Mouse (Mus musculus) 416B (cell line): ENCODE results near the gene Lbh.

Source experiments
- DNase-seq: peaks from one replicate; pipeline ENCODE4 v3.0.0; 2011; ENCODE audit warnings: low read depth

Lbh gene

DNA sequence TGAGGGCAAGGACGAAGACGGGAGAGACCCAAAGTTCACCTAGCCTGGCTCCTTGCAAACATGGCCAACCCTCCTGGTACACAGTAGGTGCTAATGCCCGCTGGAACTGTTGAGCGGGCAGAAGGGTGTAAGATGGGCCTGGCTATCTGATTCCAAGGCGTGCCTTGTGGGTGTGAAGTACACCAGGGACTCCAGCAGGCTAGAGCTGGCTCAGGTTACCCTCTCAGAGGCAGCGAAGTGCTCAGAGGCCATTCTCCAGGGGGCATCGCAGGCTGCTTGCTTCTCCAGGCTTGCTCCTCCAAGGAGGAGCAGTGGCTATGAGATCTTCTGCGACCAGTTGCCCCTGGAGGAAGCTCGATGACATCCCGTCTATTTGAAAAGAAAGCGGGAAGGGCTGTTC lies 6.8 kb upstream of the Lbh start:
- DNase-seq: no peak

DNA sequence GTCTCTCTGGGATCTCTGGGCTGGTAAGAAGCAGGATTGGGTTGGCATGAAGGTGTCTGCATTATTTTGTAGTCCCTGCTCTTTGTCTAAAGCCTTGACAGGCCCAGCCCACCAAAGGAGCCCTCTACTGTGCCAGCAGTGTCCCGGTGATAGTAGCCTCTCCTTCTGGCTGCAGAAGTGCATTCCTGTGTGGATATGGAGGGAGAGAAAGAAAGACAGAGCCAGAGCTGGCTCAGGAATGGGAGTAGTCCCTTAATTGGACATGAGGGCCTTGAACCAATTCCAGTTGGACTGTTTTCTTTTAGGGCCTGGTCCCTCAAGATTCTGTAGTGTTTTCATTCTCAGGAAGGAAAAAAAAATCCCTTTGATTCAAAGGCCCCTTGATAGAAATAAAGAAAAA lies 6.4 kb upstream of the Lbh start:
- no peak for DNase-seq

DNA sequence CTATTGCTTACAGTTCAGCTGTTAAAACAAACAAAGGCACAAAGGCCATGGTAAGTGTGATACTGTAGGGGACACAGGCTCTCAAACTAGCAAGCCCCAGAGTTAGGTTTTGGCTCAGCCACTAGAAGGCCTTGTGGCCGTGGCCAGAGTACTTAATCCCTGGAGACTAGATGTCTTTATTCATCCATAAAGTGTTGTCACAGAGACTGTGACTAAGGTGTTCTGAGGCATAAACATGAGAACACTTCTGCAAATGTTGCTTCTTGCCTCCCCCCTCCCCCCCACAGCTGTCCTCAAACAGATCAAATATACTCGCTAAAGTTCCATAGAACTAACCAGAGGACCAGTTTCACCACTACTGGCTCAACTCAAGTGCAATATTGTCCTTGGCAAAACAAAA lies 4.0 kb upstream of the Lbh start:
- DNase-seq: no peak

DNA sequence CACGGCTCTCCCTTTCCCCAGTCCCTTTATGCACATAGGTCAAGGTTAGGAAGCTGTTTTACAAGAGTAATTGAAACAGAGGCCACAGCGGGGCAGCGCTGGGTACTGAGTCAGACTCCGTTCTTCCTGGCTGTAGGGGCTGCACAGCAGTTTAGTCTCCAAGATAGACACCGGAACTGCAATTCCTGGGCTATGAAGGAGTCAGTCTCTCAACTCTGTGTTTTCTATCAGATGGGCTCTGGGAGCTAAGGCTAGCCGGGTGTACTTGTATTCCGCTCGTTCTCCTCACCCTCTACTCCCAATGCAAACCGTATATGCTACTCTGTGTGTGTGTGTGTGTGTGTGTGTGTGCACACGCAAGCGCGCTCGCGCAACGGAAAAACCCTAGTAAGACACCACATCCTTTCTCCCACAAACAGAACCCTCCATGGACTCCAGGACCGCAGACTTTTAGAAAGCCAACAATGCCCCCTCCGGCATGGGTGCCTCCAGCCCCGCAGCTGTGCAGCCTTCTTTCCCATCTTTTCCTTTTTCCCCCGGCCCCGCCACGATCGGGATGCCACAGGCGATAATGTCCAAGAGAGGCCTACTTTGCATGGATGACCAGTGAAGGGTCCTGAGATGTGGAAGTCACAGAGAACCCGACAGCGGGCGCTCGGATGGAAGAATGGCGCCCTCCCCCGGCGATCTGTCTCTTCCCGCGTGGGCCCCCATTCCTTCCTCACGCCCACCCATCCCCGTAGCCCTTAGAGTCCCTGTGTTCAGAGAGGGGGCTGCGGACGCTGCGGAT lies 669 bp upstream of the Lbh start:
- peak; percentile 92 for DNase-seq

DNA sequence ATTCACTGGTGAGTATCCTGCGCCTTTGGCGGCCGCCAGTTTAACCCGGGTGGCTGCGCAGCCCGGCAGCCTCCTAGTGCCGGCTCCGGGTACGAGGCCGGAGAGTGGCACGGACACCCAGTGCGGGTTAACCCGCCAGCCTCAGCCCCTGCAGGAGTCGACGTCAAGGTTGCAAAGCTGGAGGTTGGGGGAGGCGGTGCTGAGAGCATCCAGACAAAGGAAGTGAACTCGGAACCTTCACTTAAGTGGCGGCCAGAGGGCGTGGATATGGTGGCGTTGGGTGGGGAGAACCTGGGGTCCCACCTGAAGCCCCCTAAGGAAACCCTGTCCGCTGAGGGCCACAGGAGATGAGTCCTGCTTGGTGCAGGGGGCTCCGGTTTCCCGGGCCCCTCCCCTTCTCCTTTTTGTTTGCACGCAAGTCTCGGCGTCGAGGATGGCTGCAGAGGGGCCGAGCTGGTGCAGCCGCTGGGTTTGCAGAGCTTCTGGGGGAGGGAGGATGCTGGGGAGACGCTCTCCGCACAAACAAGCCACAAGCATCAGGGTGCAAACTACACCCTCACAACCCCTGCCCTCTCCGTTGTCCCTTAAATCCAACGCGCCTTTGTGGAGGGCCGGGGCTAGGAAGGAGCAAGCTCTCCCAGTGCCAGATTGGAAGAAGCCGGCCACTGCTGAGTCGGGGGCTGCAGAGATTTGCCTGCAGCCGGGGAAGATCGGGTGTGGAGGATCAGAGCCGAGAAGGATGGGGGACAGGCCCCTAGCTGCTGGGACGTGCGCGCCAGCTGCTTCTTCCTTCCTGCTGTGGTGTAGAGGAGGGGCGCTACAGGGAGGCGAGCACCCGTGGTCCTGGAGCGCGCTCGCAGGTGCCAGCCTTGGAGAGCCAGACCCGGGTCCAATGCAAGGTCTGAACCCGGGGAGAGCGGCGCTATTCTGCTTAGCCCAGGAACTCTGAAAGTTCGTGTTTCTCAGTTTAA lies 751 bp downstream of the Lbh start:
- peak; percentile 67 for DNase-seq

DNA sequence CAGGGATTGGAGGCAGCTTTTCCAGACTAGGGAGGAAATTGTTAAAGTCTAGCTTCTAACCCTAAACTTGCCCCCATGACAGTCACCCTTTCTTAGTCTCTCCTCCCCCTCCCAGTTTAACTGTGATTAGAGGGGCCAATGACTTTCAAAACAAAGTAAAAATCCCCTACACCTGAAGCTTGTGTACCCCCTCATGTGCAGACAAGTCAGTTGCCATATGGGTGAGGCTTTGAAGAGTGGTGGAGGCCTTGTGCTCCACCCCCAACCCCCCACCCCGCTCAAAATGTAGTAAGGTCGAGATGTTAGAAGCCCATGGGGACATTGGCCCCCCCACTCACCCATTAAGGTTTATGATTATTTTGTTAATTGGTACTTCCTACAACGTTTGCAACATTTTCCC lies 1.5 kb downstream of the Lbh start:
- DNase-seq: no peak

DNA sequence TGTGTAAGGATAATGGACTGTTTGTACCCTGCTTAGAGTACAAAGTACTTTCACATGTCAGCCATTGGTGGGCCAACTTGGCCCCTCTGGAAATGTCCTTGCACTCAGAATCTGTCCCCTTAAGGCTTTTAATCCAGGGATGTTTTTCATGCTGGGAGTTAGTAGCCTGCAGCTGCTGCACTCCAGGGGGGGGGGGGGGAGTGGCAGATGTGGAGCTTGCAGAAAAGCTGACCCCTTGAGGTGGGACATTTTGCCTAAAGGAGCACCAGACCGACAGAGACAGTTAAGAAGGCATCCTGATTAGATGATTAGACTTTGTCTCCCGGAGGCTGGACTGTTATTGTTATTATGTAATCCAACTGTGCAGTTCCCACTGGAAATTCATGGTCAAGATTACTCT lies 2.3 kb downstream of the Lbh start:
- DNase-seq: no peak

DNA sequence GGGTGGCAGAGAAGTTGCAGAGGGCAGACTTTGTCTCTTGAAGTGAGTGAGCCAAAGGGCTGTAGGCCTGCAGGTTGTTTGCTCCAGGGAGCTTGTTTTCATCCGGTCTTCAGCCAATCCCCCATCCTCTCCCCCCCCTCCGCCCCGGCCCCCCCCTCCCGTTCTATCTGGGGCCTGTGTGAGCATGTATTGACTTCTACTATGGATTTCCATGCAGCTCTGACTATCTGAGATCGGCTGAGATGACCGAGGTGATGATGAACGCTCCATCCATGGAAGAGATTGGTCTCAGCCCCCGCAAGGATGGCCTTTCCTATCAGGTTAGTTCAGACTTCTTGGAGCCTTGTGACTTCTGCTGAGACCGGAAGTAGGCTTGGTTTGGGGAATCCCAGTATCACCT lies 2.9 kb downstream of the Lbh start:
- DNase-seq: no peak

DNA sequence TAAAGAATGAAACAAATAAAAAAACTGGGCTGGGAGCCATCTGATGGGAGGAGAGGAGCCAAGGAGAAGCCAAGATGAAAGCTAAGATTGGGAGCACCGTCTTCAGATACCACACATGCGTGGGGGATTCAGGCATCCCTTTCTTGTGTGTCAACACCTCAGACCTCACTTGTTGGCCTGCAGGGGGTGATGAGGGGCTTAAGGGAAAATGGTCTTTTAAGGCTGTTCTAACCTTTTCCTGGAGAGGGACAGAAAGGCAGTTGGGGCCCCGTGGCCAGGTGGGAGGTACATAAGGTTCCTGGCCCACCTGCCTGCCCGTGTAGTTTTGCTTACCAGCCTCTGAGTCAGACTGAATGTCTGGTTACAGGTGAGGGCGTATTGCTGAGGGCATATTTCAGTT lies 4.1 kb downstream of the Lbh start:
- DNase-seq: no peak

DNA sequence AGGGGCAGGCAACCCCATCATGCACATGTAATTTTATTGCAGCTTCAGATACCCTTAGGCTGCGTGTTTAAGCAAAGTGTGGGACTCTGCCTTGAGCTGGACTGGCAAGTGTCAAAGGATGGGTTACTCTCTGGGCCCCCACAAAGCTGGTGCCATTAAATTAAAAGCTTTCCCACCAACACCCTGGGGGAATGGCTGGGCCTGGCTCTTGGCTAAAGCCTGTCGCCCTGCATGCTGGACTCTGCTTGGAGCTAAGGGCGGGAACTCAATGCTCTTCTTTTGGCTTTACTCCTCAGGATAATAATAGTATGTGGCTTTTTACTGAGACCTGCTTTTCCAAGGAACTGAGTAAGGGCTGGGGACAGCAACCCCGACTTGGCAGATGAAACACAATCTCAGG lies 5.2 kb downstream of the Lbh start:
- DNase-seq: no peak

DNA sequence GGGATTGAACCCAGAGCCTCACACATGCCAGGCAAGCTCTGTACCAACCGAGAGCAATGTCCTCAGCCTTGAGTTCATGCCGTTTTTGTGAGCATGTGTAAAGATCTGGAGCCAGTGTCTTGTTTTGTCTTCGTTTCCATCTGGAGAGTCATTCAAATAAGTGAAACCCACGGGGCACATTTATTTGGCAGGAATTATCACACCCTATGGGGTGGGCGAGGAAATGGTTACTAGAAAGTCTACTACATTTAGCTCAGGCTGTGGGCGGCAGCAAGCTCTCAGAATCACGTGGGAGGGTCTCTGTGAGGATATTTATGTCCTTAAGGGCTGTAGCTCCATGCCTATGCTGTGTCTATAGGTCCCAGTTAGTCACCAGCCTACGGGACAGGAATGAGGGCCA lies 6.2 kb downstream of the Lbh start:
- no peak for DNase-seq

DNA sequence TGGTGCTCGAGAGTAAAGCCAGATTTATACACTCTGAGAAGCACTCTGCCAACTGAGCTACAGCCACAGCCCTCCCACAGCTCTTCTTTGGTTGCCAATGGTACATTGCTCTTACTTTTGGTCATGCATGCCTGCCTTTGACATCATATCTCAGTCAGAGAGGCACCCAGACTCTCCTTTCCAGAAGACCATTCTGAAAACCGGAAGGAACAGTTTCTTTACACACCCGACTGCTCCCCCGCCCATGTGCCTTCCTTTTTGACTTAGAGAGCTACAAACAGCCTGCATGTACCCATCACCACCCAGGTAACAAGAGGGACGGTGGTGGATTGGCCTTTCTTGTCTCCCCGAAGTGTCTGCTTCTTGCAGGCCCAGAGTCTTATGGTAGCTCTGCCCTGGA lies 7.0 kb downstream of the Lbh start:
- no peak for DNase-seq

DNA sequence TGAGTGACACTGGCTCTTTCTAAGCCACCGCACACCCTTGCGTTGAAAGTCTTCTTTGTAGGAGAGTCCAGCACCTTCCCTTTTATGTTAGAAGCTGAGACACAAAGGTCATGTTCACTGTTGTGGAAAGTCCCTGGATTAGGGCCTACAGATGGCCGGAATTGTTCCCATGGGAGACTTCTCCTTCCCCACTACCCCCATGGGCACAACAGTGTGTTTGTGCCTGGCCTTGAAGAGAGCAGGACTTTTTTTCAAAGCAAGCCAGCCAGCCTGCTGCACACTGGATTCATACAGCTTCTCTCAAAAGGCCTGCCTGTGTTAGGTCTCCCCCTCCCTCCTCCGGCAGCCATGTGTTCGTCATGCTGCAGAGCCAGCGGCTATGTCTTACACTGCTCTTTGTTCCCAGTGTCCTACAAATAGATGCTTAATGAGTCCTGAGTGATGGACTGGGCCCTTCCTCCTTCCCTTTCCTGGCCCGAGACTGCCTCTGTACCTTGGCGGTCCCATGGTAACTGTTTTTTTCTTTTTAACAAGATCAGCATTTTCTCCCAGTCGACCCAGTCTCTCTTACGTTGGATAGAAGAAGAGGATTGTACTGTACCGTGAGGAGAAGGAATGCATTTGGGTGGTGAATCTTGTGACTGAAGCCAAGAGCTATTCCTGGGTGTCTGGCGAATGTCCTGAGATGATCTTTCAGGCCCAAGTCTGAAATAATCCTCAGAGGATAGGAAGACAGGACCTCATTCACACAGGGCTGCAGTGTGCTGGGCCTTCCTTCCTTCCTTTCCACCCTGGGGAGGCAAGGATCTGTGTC lies 7.9 kb downstream of the Lbh start:
- no peak for DNase-seq

DNA sequence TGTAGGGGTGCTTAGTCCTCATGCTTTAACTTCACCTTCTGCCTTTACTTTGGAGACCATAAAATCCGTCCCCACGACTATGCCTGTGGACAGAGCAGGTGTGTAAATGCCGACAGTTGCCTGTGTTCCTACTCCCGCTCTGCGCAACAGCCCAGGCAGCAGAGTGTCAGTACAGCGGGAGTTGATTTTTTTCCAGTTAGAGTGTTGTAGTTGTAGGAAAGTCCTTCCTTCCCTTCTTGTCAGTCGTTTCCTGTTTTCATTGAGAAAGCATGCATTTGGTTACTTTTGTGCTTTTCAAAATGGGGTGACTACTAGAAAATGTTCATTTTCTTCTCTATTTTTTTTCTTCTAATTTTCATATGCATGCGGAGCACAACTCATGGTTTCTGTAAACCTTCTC lies 8.9 kb downstream of the Lbh start:
- no peak for DNase-seq

DNA sequence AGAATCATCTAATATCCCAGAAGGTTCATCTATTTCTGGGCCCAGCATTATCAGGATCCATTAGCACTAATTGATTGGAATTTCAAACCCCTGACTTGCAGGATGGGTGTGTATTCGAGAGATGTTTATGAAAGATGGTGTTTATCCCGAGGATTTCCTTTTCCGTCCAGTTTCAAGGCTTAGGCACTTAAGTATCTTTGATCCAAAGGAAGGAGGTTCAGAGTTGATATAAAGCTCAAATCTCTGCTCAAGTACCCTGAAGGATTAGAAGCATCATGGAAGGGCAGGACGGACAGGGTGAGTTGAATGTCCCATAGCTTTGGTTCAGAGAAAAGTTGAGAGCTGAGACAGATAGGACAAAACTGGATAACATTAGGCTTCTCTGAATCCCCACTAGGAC lies 15.0 kb downstream of the Lbh start:
- DNase-seq: no peak

DNA sequence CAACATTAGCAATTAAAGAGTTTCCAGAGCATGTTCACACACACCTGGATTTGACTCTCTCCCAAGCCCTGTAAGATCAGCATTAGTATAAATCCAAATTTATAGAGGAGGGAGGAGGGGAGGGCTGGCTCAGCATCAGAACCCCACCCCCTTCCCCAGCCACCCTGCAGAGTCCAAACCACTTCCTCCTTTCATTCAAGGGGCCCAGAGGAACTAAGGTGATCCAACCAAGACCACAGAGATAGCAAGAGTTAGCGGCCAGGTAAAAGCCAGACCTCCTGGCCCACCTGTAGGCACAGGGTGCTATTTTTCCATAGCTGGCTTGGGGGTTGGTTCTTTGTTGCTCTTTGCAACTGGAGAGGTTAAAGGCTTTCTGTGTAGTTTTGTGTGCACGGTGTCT lies 16.0 kb downstream of the Lbh start:
- no peak for DNase-seq

DNA sequence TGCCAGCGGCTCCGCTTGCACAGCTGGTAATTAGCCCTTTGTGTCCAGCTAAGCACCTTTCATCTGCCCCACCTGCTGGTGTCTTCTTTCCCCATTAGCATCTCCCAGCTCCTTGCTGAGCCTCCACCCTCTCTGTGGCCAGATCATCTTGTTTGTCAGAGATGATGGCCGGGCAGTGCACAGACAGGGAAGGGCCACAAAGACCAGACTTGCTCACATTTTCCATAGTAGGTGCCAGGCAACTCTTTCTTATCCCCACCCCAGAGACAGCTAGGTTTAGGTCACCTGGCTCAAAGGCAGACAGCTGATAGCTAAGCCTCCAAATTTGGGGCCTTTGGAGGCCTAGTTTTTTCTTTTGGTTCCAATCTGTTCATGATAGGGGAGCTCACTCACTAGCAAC lies 16.5 kb downstream of the Lbh start:
- DNase-seq: peak; percentile 34

DNA sequence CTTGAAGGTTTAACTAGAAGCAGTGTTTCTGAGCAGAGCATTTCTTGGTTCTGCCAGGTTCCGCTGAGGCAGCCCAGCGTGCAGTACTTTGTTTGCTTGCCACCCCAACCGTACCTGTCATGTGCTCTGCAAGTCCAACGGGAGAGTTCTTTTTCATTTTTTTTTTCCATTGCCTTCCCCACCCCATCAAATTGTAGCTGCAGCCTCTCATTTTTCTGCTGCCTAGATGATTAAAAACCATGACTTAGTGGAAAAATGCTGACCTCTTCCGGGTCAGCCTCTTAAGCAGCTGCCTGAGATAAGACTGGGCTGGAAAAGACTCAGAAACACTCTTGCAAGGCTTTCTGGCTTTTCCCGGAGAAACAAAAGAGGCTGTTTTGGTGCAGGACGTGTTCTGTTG lies 17.8 kb downstream of the Lbh start:
- no peak for DNase-seq

DNA sequence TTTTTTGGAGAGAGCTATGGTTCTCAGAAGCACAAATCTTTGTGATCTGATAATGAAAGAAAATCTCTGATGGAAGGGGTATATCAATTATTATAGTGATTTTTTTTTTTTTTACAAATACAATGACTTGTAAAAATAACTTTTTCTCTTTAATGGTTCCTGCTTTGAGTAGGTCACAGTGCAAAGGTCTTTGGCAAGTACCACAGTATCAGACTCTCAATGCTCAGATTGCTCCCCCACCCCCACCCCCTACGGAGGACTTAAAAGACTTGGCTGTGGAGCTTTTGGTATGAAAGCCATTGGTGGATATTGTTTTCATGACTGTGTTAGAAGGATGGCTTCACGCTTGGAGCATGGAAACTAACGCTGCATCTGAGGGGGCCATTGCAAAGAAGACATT lies 18.2 kb downstream of the Lbh start:
- DNase-seq: no peak

DNA sequence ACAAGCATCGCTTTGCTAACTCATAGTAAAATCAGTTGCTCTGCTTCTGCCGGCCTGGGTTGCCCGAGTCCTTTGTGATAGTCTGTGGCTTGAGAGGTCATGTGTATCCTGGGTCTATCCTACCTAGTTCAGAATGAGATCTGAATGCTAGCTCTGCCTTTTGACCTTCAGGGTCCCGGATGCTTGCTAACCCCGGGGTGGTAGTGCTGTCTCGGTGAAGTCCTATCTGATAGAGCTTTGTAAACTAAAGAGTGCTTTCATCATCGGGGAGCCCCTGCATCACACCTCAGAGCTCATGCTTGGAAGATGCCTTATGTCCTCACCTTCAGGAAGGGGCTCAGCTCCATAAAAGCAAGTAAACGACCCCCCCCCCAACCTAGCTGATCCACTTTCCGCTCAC lies 19.1 kb downstream of the Lbh start:
- DNase-seq: no peak

DNA sequence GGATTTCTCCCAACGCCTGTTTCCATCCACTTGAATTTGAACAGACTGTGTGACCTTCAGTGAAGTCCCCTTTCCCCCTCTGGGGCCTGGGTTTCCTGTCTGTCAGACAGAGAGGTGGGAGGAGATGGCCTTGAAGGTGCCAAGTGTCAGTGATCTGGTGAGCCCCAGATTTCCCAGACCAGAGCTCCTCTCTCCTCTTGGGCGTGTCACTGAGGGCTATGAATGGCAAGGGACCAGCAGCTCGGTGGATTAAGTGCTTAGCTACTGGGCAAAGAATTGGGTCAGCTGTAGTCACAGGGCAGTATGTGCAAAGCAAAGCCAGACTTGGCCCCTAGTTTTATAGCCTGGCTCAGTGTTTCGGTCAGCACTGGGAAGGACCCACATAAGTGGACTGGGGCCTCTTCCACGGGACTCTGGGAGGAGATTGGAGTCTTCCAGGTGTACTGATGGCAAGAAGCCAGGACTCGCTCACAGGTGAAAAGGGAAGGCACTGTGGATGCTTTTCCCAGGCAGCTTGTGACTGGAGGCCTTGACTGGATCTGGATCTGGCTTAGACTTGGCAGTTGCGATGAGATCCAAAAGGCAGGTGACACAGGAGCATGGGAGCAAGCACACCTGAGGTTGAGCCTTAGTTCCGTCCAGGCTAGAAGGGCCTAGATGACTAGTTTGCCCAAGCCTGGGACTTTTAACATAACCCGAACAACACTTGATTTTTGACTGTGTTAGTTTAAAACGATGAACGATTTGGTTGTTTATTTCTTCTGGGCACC lies 20.1 kb downstream of the Lbh start:
- peak; percentile 35 for DNase-seq
